Mouse (Mus musculus) layer of hippocampus, postnatal 25 days (tissue): ENCODE measurements around the gene Oit1. TPM values are rescaled to one million over a fixed set of nuclear protein-coding genes. Genes with fewer than 3 reads are reported as not detected.
A peak's percentile ranks its signal among the peaks of the same experiment; 100 is the strongest.

Source experiments
- DNase-seq, 2 experiments: peaks; one replicate each; pipeline ENCODE4 v3.0.0; 2022; ENCODE audit warnings: mixed read lengths in 2 of 2, low spot score in 1 of 2; ENCODE audit errors: extremely low spot score in 1 of 2
- total RNA-seq, 2 experiments: library from RNA; stranded (reverse); gene quantifications; 2 replicates each; pipeline ENCODE4 v1.2.3; 2021

Oit1 gene
- total RNA-seq, 2 experiments from 2014 or later = not detected

- no peak for DNase-seq
These were observed 35.9 kb downstream of the Oit1 start for GRCm38 (mm10) chr14:8342509-8343106.

- DNase-seq = no peak
These were observed 38.3 kb downstream of the Oit1 start for GRCm38 (mm10) chr14:8340226-8340625.

GRCm38 (mm10) chr14:8335947-8336346 is 42.6 kb downstream of the Oit1 start:
- no peak for DNase-seq

GRCm38 (mm10) chr14:8334511-8334910 is 44.0 kb downstream of the Oit1 start:
- DNase-seq = no peak

- no peak for DNase-seq
These were observed 46.0 kb downstream of the Oit1 start for GRCm38 (mm10) chr14:8332314-8333252.

- peak in 1 of 2 experiments; percentile 16 for DNase-seq
These were observed 47.1 kb downstream of the Oit1 start for GRCm38 (mm10) chr14:8331307-8331905.

- no peak for DNase-seq
These were observed 48.2 kb downstream of the Oit1 start for GRCm38 (mm10) chr14:8330390-8330789.

- DNase-seq = no peak
These were observed 49.0 kb downstream of the Oit1 start for GRCm38 (mm10) chr14:8329552-8329951.

- DNase-seq = no peak
These were observed 51.2 kb downstream of the Oit1 start for GRCm38 (mm10) chr14:8327371-8327770.

- DNase-seq = no peak
These were observed 51.6 kb downstream of the Oit1 start for GRCm38 (mm10) chr14:8326961-8327360.

- no peak for DNase-seq
These were observed 52.8 kb downstream of the Oit1 start for GRCm38 (mm10) chr14:8325746-8326145.

- no peak for DNase-seq
These were observed 58.0 kb downstream of the Oit1 start for GRCm38 (mm10) chr14:8320528-8320927.

GRCm38 (mm10) chr14:8317194-8318097 is 61.1 kb downstream of the Oit1 start, which contains the start of gene Fam107a:
Fam107a (minus strand) TSS chr14:8318023.
- DNase-seq = no peak

- no peak for DNase-seq
These were observed 62.0 kb downstream of the Oit1 start for GRCm38 (mm10) chr14:8316366-8317193.

GRCm38 (mm10) chr14:8315169-8315568 is 63.4 kb downstream of the Oit1 start:
- DNase-seq = no peak

- peak in 1 of 2 experiments; percentile 31 for DNase-seq
These were observed 64.0 kb downstream of the Oit1 start for GRCm38 (mm10) chr14:8314536-8314935.

GRCm38 (mm10) chr14:8313877-8314276 is 64.7 kb downstream of the Oit1 start:
- DNase-seq = no peak

GRCm38 (mm10) chr14:8309621-8310141 is 68.9 kb downstream of the Oit1 start:
- DNase-seq = peak in 1 of 2 experiments; percentile 45

- no peak for DNase-seq
These were observed 69.9 kb downstream of the Oit1 start for GRCm38 (mm10) chr14:8308650-8309049.
